Mouse (Mus musculus) ES-Bruce4 (cell line): ENCODE measurements around the gene Nol4l. TPM values are rescaled to one million over a fixed set of nuclear protein-coding genes. Genes with fewer than 3 reads are reported as not detected.
A peak's percentile ranks its signal among the peaks of the same experiment; 100 is the strongest.

Experiments
- H3K27ac ChIP-seq: 2 replicates; pipeline ENCODE4 v1.5.1; 2012; ENCODE audit warnings: low read length, inconsistent platforms; ENCODE audit not compliant: insufficient read depth
- H3K27me3 ChIP-seq: 2 replicates; pipeline ENCODE4 v1.6.1; 2012; ENCODE audit warnings: mild to moderate bottlenecking, low read length, inconsistent platforms; ENCODE audit not compliant: control insufficient read depth, poor library complexity, insufficient read depth, severe bottlenecking
- H3K36me3 ChIP-seq: 2 replicates; pipeline ENCODE4 v1.6.1; 2012; ENCODE audit warnings: inconsistent platforms, mild to moderate bottlenecking, low read length, moderate library complexity; ENCODE audit not compliant: control insufficient read depth, poor library complexity, insufficient read depth, severe bottlenecking
- H3K4me1 ChIP-seq: one replicate; pipeline ENCODE4 v1.8.1; 2011; ENCODE audit warnings: low read length; ENCODE audit not compliant: control insufficient read depth, insufficient read depth
- H3K4me3 ChIP-seq: 2 replicates; pipeline ENCODE4 v1.5.1; 2011; ENCODE audit warnings: low read depth, mild to moderate bottlenecking, low read length
- H3K9ac ChIP-seq: 2 replicates; pipeline ENCODE4 v1.6.1; 2012; ENCODE audit warnings: low read depth, mild to moderate bottlenecking, inconsistent platforms; ENCODE audit not compliant: poor library complexity, severe bottlenecking
- H3K9me3 ChIP-seq: replicated peaks from 2 replicates; pipeline ENCODE4 v1.6.1; 2012; ENCODE audit warnings: mild to moderate bottlenecking, low read length, inconsistent platforms; ENCODE audit not compliant: control insufficient read depth, poor library complexity, insufficient read depth, severe bottlenecking
- CTCF ChIP-seq: IDR thresholded peaks from one replicate; pipeline ENCODE4 v1.8.1; 2011; ENCODE audit warnings: low read depth, low read length
- EP300 ChIP-seq: IDR thresholded peaks from 2 replicates; pipeline ENCODE4 v1.6.1; 2011; ENCODE audit warnings: low read depth, low read length; ENCODE audit not compliant: insufficient read depth
- POLR2A ChIP-seq: IDR thresholded peaks from one replicate; pipeline ENCODE4 v1.8.1; 2011; ENCODE audit warnings: low read length; ENCODE audit not compliant: insufficient read depth
- polyA plus RNA-seq: library from polyadenylated mRNA; stranded (reverse); fragments of >200 nt; gene quantifications from 2 replicates; pipeline ENCODE4 v1.2.4, GENCODE M21; 2011; ENCODE audit warnings: low read depth; ENCODE audit not compliant: missing spikeins, insufficient read depth, insufficient read length

Nol4l gene
- polyA plus RNA-seq, 1 experiment: 11.5 TPM

DNA sequence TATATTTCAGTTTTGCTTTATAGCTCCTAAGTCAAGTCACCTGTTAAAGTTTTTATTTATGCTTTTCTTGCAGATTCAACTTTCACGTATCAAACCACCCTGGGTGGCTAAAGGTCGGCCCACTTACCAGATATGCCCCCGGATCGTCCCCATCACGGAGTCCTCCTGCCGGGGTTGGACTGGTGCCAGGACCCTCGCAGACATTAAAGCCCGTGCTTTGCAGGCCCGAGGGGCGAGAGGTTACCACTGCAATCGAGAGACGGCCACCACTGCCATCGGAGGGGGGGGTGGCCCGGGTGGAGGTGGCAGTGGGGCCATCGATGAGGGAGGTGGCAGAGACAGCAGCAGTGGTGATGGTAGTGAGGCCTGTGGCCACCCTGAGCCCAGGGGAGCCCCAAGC lies 130.6 kb downstream of the Nol4l start:
- Histone ChIP-seq H3K4me3 (no peak overlapping the region), H3K9me3 (no peaks in the 10 kb centered on the region), H3K9ac (no peak overlapping the region), H3K4me1 (no peaks in the 10 kb centered on the region), H3K27ac (no peak overlapping the region), H3K27me3 (no peaks in the 10 kb centered on the region), H3K36me3 (peaks cover 62% of the 10 kb centered on the region)
- no peak for TF ChIP-seq EP300
- TF ChIP-seq POLR2A: no peak
- no peak for TF ChIP-seq CTCF

DNA sequence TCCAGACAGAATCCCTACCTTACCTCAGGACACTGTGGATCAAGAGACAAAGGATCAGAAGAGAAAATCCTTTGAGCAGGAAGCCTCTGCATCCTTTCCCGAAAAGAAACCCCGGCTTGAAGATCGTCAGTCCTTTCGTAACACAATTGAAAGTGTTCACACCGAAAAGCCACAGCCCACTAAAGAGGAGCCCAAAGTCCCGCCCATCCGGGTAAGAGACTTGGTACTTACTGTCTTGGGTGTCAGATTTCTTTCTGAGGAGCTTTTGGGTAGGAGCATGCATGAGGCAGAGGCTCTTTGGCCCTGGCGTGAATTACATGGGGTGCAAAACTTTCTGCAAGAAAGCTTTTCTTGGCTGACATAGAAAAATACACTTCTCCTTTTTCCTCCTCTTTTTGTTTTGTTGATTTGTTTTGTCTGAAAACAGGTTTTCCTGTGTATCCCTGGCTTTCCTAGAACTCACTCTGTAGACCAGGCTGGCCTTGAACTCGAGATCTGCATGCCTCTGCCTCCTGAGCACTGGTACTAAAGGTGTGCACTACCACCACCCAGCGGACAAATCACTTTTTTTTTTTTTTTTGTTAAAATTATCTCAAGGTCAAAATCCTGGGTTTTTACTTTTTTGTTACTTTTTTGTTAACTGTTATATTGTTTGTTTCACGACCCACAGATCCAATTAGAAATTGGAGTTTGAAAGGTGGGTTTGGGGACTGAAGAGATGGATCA lies 131.8 kb downstream of the Nol4l start:
- no peaks in the 10 kb centered on the region for H3K9me3 ChIP-seq
- TF ChIP-seq EP300: no peak
- peak; percentile 6 for TF ChIP-seq CTCF
- H3K36me3 ChIP-seq: peaks cover 73% of the 10 kb centered on the region

DNA sequence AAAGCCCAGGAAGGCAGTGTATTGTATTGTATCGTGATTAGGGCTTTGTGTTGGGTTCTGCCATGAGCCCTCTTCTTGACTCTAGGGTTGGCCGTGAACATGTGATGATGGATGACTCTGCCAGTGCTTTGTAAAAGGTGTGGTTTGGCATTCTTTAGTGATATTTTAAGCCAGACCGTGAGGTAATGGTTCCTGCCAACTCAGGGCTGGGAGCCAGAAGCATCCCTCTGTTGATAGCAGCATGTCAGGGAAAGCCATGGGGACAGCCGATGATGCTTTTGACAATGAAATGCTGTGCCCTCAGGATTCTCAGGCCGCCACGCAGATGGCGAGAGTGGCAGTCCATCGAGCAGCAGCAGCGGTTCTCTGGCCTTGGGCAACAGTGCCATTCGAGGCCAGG lies 136.7 kb downstream of the Nol4l start:
- Histone ChIP-seq H3K4me3 (no peak overlapping the region), H3K27ac (no peak overlapping the region), H3K9ac (no peak overlapping the region), H3K36me3 (peaks cover 63% of the 10 kb centered on the region), H3K27me3 (no peaks in the 10 kb centered on the region), H3K9me3 (no peaks in the 10 kb centered on the region), H3K4me1 (no peaks in the 10 kb centered on the region)
- TF ChIP-seq POLR2A (no peak), EP300 (no peak), CTCF (no peak)

More for the DNA sequence above, 131.8 kb downstream of the Nol4l start:
- peak overlapping the region; percentile 25; the same call in 1 of the 2 replicates for H3K27ac ChIP-seq
- H3K4me3 ChIP-seq: no peak overlapping the region
- no peaks in the 10 kb centered on the region for H3K4me1 ChIP-seq
- H3K27me3 ChIP-seq: no peaks in the 10 kb centered on the region
- no peak overlapping the region for H3K9ac ChIP-seq

DNA sequence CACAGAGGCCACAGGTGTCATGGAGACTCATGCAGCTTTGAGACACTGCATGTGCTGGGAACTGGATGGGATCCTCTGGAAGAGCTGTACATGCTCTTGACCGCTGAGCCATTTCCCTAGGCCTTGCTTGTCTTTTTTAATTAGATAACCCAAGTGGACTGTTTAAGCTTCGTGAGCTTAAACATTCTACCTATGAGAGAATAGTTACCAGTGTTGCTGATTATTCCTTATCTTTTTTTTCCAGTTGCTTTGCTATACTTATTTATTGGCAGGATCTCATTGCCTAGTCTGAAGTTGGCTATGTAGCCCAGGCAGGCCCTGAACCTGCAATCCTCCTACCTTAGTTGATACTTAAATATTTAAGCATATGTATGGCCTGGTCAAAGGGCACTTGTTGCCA lies 139.9 kb downstream of the Nol4l start:
- TF ChIP-seq EP300 (no peak), POLR2A (no peak), CTCF (no peak)
- H3K36me3 ChIP-seq: peaks cover 41% of the 10 kb centered on the region
- H3K4me1 ChIP-seq: no peaks in the 10 kb centered on the region
- no peak overlapping the region for H3K27ac ChIP-seq
- H3K27me3 ChIP-seq: no peaks in the 10 kb centered on the region
- no peak overlapping the region for H3K9ac ChIP-seq
- H3K4me3 ChIP-seq: no peak overlapping the region
- H3K9me3 ChIP-seq: no peaks in the 10 kb centered on the region

DNA sequence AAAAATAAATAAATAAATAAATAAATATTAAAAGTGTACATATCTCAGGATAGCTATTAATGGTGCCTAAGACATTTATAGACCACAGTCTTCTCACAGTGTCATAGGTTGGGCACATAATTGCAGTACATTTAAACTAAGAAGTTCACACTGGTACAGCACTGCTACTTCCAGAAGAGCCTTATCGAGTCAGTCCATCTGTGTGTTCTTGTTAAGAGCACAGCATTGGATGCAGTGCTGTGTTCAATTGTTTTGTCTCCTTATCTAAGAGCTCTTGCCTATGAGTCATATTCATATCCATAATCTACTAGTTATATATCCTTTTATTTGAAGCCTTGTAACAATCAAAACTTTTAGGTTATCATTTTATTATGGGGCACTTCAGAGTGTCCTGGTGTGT lies 149.3 kb downstream of the Nol4l start:
- no peak for TF ChIP-seq POLR2A
- TF ChIP-seq CTCF: no peak
- no peaks in the 10 kb centered on the region for H3K4me1 ChIP-seq
- no peaks in the 10 kb centered on the region for H3K27me3 ChIP-seq
- H3K27ac ChIP-seq: no peak overlapping the region
- H3K4me3 ChIP-seq: no peak overlapping the region
- H3K36me3 ChIP-seq: peaks cover 20% of the 10 kb centered on the region
- H3K9me3 ChIP-seq: no peaks in the 10 kb centered on the region
- H3K9ac ChIP-seq: no peak overlapping the region

DNA sequence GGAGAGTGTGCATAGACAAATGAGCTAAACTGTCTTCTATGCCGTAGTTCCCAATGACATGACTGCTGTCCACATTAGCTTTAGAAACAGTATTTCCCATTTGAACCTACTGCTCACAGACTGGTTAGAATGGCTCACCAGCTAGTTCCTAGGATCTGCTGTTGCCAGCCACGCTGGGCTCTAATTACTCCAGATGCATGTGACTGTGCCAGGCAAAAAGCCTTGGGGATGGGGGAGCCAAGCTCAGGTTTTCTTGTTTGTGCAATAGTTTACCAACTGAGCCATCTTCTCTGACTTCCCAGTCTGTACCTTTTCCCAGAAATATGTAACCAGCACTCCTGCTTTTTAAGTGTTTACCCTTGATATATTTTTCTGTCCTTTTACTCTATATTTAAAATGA lies 154.4 kb downstream of the Nol4l start:
- H3K27ac ChIP-seq: no peak overlapping the region
- no peaks in the 10 kb centered on the region for H3K27me3 ChIP-seq
- H3K9ac ChIP-seq: no peak overlapping the region
- no peak for TF ChIP-seq EP300
- TF ChIP-seq CTCF: no peak
- no peak for TF ChIP-seq POLR2A
- H3K36me3 ChIP-seq: peaks cover 13% of the 10 kb centered on the region
- H3K9me3 ChIP-seq: no peaks in the 10 kb centered on the region
- H3K4me3 ChIP-seq: no peak overlapping the region
- peaks cover 2% of the 10 kb centered on the region for H3K4me1 ChIP-seq
